Mouse (Mus musculus) hindbrain, embryonic 10.5 days (tissue): Measurements from ENCODE around the gene Mgat5. TPM values are rescaled to one million over a fixed set of nuclear protein-coding genes. Genes with fewer than 3 reads are reported as not detected.

ENCODE experiments used
- DNase-seq: peaks from one replicate; pipeline ENCODE4 v3.0.0-alpha.2; 2017; ENCODE audit warnings: low spot score
- H3K27ac ChIP-seq: fragments of 300-500 bp; sonication (generic); 2 replicates; pipeline ENCODE4 v1.5.1; 2016; ENCODE audit warnings: mild to moderate bottlenecking, moderate library complexity
- H3K27me3 ChIP-seq: fragments of 300-500 bp; sonication (generic); 2 replicates; pipeline ENCODE4 v1.6.1; 2016; ENCODE audit warnings: mild to moderate bottlenecking; ENCODE audit not compliant: poor library complexity, insufficient read depth, severe bottlenecking
- H3K36me3 ChIP-seq: fragments of 300-500 bp; sonication (generic); 2 replicates; pipeline ENCODE4 v1.6.1; 2016; ENCODE audit warnings: mild to moderate bottlenecking, moderate library complexity
- H3K4me1 ChIP-seq: fragments of 300-500 bp; sonication (generic); replicated peaks from 2 replicates; pipeline ENCODE4 v1.6.1; 2016; ENCODE audit warnings: mild to moderate bottlenecking
- H3K4me3 ChIP-seq: fragments of 300-500 bp; sonication (generic); 2 replicates; pipeline ENCODE4 v1.5.1; 2016; ENCODE audit warnings: mild to moderate bottlenecking, moderate library complexity
- H3K9me3 ChIP-seq: fragments of 300-500 bp; sonication (generic); 2 replicates; pipeline ENCODE4 v1.6.1; 2016; ENCODE audit warnings: mild to moderate bottlenecking, moderate library complexity
- WGBS: fragments of 180-500 bp; shearing (Covaris S2); methylation state at CpG from one replicate; pipeline ENCODE4 v1.1.7; 2016; 5-methylcytosine and 5-hydroxymethylcytosine counted together
- polyA plus RNA-seq: library from polyadenylated mRNA; unstranded; fragments of >200 nt; fragmentation: Nextera tagmentation; extraction: Ambion mirVana; gene quantifications from 2 replicates; pipeline ENCODE4 v1.2.1, GENCODE M21; 2016

The Mgat5 gene
- polyA plus RNA-seq, 1 experiment from 2014 or later: 7.0 TPM

DNA sequence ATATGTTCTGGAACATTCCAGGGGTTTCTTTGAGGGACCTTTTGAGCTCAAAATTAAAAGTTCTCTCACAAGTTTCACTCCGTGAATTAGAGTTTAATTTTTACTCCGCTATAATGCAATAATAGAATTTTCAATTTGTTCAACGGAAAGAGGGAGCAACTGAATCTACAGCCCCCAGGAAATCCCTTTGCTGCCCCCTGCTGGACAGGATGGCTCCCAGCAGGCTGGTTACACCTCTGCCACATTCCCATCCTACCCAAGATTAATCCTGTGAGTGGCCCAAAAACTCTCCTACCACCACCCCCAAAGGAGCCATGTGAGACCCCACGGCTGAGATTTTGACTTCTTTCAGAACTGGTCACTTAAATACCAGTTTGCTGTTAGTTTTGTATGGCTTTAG lies 282.3 kb downstream of the Mgat5 start:
- Histone ChIP-seq H3K4me1 (no peaks in the 10 kb centered on the region), H3K27ac (no peak overlapping the region), H3K36me3 (peaks cover 12% of the 10 kb centered on the region), H3K9me3 (no peaks in the 10 kb centered on the region), H3K27me3 (no peaks in the 10 kb centered on the region), H3K4me3 (no peak overlapping the region)
- DNase-seq: peak; percentile 18
- 76% methylated on average over 4 of the region's 4 CpGs for WGBS

DNA sequence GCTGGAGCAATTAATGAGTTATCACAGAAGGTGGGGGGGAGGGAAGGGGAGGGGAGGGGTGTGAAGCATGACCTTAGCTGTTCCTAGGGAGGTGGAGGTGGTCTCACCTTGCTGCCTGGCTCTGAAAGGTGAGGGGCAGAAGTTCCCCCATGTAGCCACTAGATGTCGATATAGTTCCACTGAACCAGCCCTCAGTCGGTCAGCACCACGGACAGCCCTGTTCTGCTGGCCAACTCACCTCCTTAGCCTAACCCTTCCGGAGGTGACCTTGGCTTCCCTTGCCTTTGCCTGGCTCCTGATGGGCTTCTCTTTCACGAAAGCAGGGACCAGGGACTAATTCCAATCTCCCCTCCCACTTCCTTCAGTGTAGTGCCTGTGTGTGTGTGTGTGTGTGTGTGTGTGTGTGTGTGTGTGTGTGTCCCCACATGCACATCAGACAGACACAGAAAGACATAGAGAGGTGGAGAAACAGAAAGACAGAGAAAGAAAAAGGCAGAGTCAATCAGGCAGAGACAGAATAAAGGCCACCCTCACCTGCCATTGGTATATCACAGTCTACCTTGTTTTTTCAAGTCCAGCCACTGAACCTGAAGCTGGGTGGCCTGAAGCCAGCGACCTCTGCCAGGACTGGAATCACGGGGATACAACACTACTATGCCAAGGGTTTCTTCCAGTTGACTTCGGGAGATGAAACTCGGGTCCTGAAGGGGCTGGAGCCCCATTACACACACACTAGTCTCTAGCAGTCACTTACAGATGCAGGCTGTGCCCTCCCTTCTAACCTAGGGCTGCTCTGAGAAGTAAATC lies 292.1 kb downstream of the Mgat5 start:
- Histone ChIP-seq H3K4me1 (0 out of 2 replicates have a peak, but pooled peaks cover 2% of the 10 kb centered on the region), H3K36me3 (0 out of 2 replicates have a peak, but pooled peaks cover 5% of the 10 kb centered on the region), H3K27ac (no peak overlapping the region), H3K4me3 (no peak overlapping the region), H3K27me3 (no peaks in the 10 kb centered on the region), H3K9me3 (0 out of 2 replicates have a peak, but pooled peaks cover 4% of the 10 kb centered on the region)
- peak; percentile 63 for DNase-seq
- WGBS: 37% methylated on average over 9 of the region's 9 CpGs

DNA sequence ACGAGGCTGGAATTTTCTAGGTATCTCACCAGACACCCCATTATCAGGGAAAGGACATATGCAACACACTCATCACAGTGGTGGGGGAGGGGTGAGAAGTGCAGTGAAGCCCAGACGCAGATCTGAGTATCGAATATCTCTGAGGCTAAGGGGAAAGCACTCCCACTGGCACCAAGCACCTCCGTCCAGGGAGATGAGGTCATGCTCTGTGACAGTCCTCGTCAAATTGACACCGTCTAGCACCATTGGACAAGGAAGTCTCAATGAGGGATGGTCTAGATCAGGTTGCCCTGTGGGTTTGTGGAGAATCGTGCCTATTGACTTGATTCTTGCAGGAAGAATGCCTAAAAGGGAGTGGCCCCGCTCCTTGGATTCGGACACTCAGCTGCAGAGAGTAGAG lies 293.9 kb downstream of the Mgat5 start:
- Histone ChIP-seq H3K9me3 (0 out of 2 replicates have a peak, but pooled peaks cover 1% of the 10 kb centered on the region), H3K27ac (no peak overlapping the region), H3K36me3 (0 out of 2 replicates have a peak, but pooled peaks cover 5% of the 10 kb centered on the region), H3K4me3 (no peak overlapping the region), H3K4me1 (0 out of 2 replicates have a peak, but pooled peaks cover 2% of the 10 kb centered on the region), H3K27me3 (no peaks in the 10 kb centered on the region)
- WGBS: 67% methylated on average over 9 of the region's 9 CpGs
- no peak for DNase-seq

DNA sequence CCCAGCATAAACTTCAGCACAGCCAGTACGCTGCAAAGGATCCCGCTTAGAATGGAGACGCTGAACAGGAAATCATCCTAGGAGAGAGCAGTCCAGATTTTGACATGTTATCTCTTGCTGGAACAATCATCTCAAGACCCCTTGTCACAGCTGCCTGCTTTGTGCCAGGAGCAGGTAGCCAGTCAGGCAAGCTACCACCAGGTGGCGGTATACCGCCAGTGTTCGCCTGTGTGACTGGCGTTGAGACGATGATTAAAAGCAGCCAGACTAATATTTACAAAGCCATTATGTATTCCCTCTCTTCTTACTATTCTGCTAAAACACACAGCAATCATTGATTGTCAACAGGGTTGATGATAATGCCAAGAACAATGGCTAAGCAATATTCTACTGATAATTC lies 295.4 kb downstream of the Mgat5 start:
- WGBS: 9% methylated on average over 8 of the region's 8 CpGs
- Histone ChIP-seq H3K27me3 (no peaks in the 10 kb centered on the region), H3K36me3 (0 out of 2 replicates have a peak, but pooled peaks cover 3% of the 10 kb centered on the region), H3K9me3 (no peaks in the 10 kb centered on the region), H3K27ac (no peak overlapping the region), H3K4me1 (0 out of 2 replicates have a peak, but pooled peaks cover 2% of the 10 kb centered on the region), H3K4me3 (no peak overlapping the region)
- peak; percentile 81 for DNase-seq

DNA sequence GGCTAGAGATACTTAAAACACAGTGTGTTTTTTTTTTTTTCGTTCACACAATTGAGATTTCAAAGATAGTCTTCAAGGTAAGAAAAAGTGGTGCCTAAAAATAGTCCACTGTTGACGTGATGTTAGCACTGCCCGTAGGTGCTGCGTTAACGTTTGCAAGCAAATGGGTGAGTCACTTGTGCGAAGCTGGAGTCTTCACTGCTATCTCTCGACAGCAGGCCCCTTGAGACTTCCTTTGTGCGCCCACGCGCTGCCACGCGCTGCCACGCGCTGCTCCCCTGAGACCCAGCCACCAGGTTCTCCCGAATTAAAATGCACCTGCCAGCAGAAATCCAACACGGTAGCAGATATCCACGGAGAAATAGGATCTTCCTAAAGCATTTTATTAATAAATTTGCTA lies 295.9 kb downstream of the Mgat5 start:
- no peak overlapping the region for H3K4me3 ChIP-seq
- WGBS: 79% methylated on average over 17 of the region's 17 CpGs
- DNase-seq: no peak
- H3K36me3 ChIP-seq: no peaks in the 10 kb centered on the region
- no peak overlapping the region for H3K27ac ChIP-seq
- no peaks in the 10 kb centered on the region for H3K9me3 ChIP-seq
- 0 out of 2 replicates have a peak, but pooled peaks cover 2% of the 10 kb centered on the region for H3K4me1 ChIP-seq
- H3K27me3 ChIP-seq: no peaks in the 10 kb centered on the region

DNA sequence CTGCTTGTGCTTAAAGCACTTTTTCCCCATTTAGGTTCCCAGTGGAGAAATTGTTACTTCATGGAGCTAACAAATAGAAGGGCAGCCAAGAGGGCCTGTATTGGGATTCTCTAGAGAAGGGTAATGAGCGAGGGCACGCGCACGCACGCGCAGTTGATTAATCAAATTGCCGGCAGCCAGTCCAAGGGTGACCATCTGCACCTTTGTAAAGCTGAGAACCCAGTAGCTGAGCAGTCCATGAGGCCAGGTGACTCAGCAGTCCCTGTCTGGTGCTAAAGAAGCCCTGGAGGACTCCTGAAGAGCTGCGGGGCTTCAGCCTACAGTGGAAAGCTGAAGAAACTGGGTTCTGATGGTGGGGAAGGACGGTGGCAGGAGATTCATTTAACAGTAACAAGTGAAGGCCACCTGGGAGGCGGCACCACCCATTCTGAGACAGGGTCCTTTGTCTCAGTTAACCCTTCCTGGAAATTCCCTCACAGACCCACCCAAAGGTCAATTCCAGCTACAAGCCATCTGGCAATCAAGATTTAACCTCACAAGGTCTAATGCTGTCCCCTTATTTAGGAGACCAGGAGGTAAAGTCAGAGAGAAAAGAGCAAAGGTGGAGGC lies 302.3 kb downstream of the Mgat5 start:
- DNase-seq: no peak
- Histone ChIP-seq H3K27me3 (no peaks in the 10 kb centered on the region), H3K36me3 (no peaks in the 10 kb centered on the region), H3K27ac (peak overlapping the region; percentile 41; the same call in 1 of the 2 replicates), H3K9me3 (no peaks in the 10 kb centered on the region), H3K4me1 (peaks cover 10% of the 10 kb centered on the region), H3K4me3 (no peak overlapping the region)
- 82% methylated on average over 10 of the region's 10 CpGs for WGBS

DNA sequence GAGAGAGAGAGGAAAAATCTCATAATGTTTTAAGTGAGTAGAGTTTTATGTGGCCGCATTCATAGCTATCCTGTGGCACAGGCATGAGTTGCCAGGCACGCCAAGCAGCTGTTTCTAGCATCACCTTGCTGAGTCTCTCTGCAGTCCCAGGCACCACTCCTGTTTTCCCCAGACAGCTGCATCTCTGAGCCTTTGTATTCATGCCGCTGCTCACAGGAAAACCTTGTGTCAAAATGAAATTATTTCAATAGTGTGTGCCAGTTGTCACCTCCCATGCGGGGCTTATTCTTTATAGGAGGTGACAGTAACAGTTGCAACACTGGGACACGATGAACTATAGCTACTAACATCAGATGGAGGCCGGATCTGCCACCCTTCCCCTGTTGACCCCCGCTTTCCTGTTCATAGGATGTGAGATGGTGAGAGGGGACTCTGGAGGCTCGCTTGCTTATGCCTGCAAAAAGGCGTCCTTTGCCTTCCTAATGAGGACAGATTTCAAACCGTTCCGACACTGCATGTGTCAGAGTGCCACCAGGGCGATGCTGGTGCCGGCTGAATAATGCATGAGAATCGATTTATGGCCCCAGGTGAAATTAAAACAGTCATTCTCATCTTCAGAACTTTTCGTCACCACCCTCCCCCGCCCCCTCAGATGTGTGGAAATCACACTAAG lies 303.4 kb downstream of the Mgat5 start:
- peak overlapping the region; percentile 45; the same call in 1 of the 2 replicates for H3K27ac ChIP-seq
- peaks cover 10% of the 10 kb centered on the region for H3K4me1 ChIP-seq
- no peaks in the 10 kb centered on the region for H3K9me3 ChIP-seq
- WGBS: 77% methylated on average over 16 of the region's 16 CpGs
- no peaks in the 10 kb centered on the region for H3K27me3 ChIP-seq
- DNase-seq: no peak
- H3K36me3 ChIP-seq: no peaks in the 10 kb centered on the region
- no peak overlapping the region for H3K4me3 ChIP-seq

DNA sequence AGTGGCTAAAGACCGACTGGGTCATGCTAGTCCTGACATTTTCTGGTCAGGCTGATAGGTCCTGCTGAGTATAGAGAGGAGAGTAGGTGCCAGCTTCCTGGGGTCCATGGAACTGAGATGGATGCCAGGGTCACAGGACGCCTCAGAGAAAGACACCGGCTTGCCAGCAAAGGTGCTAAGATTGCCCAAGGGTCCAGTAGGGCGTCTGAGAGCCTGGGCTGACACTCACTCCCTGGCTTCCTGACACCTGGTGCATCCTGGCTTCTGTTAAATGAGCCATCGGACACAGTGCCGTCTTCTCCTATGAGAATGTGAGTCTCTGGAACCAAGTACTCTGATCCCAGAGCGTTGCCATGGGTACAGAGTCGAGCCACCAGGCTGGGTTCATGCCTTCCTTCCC lies 304.1 kb downstream of the Mgat5 start:
- H3K27ac ChIP-seq: no peak overlapping the region
- 83% methylated on average over 8 of the region's 8 CpGs for WGBS
- no peak for DNase-seq

DNA sequence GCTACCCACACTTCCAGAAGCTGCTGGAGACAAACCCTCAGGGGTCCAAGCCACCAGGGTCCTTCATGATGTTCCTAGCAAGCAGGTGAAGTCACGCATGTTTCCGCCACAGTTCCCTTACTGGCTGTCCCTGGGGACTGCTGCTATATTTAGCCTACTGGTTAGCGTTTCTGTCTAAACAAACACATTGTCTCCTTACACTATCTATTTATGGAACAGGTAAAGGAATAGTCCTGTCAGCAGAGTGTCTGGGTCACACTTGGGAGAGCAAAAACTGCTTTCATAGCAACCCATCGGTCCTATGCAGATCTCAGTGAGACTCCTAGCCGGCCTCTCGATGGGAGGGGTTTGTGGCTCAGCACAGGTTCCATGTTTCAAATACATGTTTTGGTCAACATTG lies 306.5 kb downstream of the Mgat5 start:
- Histone ChIP-seq H3K27ac (no peak overlapping the region), H3K9me3 (peaks cover 9% of the 10 kb centered on the region), H3K4me3 (no peak overlapping the region), H3K36me3 (peaks cover 4% of the 10 kb centered on the region; the same call in 1 of the 2 replicates), H3K4me1 (peaks cover 10% of the 10 kb centered on the region), H3K27me3 (no peaks in the 10 kb centered on the region)
- no peak for DNase-seq
- WGBS: 93% methylated on average over 6 of the region's 6 CpGs

More for the DNA sequence above, 304.1 kb downstream of the Mgat5 start:
- no peaks in the 10 kb centered on the region for H3K9me3 ChIP-seq
- H3K4me1 ChIP-seq: peaks cover 10% of the 10 kb centered on the region
- H3K4me3 ChIP-seq: no peak overlapping the region
- no peaks in the 10 kb centered on the region for H3K36me3 ChIP-seq
- H3K27me3 ChIP-seq: no peaks in the 10 kb centered on the region

DNA sequence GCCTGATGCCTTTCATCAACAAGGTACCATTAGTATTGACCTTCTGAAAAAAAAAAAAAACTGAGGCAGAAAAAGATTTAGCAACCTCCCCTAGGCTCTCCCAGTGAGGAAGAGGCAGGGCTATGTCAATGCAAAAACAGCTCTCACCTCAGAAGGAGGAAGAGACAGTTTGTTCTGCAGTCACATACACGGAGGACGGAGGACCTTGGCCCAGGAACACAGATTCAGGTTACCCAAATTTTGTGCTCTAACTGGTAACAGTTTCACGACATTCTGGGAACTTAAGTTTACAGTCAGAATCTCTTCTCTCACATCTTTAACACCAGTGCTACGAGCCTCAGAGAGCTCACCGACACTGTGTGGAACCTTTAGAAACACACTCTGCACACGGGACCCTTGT lies 307.9 kb downstream of the Mgat5 start:
- H3K4me3 ChIP-seq: no peak overlapping the region
- H3K27ac ChIP-seq: no peak overlapping the region
- no peaks in the 10 kb centered on the region for H3K27me3 ChIP-seq
- peaks cover 10% of the 10 kb centered on the region; the same call in 1 of the 2 replicates for H3K4me1 ChIP-seq
- peaks cover 12% of the 10 kb centered on the region for H3K9me3 ChIP-seq
- H3K36me3 ChIP-seq: peaks cover 7% of the 10 kb centered on the region; the same call in 1 of the 2 replicates
- DNase-seq: no peak
- 87% methylated on average over 6 of the region's 6 CpGs for WGBS

DNA sequence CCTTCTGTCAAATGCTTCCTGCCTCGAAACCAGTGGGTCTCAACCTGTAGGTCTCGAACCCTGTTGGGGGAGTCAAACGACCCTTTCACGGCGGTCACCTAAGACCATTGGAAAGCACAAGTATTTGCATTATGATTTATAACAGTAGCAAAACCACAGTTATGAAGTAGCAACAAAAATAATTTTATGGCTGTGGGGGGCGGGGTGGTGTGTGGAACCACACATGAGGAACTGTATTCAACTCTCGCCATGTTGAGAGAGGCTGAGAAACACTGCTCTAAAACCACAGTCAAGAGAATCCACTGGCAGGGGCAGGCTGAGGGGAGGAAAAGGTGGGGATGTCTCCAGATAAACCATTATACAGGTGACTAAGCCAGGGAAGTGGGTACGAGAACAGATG lies 308.3 kb downstream of the Mgat5 start:
- Histone ChIP-seq H3K4me3 (no peak overlapping the region), H3K36me3 (peaks cover 7% of the 10 kb centered on the region; the same call in 1 of the 2 replicates), H3K27ac (no peak overlapping the region), H3K27me3 (no peaks in the 10 kb centered on the region), H3K9me3 (peaks cover 12% of the 10 kb centered on the region), H3K4me1 (peaks cover 8% of the 10 kb centered on the region; the same call in 1 of the 2 replicates)
- WGBS: 91% methylated on average over 8 of the region's 8 CpGs
- DNase-seq: no peak

DNA sequence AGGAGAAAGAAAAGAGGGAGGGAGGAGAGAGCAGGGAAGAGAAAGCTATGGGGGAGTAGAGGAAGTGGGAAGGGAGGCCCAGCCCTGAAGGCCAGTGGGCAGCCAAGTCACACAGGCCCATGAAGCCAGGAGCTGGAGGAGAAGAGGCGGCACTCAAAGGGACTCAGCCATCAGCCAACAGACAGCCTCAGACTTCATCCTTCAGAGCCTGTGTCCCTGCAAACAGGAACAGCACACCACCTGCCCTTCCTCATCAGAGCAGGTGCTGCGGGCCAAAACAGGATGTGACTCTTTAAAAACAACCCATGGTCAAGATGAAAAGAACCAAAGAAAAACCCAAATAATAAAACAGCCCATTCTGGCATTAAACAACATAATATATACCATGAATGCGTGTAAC lies 308.8 kb downstream of the Mgat5 start:
- no peak for DNase-seq
- no peaks in the 10 kb centered on the region for H3K27me3 ChIP-seq
- peaks cover 12% of the 10 kb centered on the region for H3K9me3 ChIP-seq
- H3K36me3 ChIP-seq: peaks cover 7% of the 10 kb centered on the region; the same call in 1 of the 2 replicates
- no peak overlapping the region for H3K4me3 ChIP-seq
- peaks cover 5% of the 10 kb centered on the region; the same call in 1 of the 2 replicates for H3K4me1 ChIP-seq
- 83% methylated on average over 3 of the region's 3 CpGs for WGBS
- no peak overlapping the region for H3K27ac ChIP-seq
